ENCODE assay signal across 17 mouse cellular contexts in genomic region chr11:69375646-69376045, GRCm38 (mm10).
"Had no signal": no experiment of that assay in that cellular context is flagged by ENCODE, and none has a peak within 500 bp of the region (broad histone marks: within the 10 kb centered on the region; RNA-seq: fewer than 3 reads in every experiment).

No protein-coding gene starts in this region.

- DNase-seq: retina, postnatal 1 day; right cerebral cortex, adult 18-20 months; right cerebral cortex, postnatal 14 days; right cerebral cortex, postnatal 25 days; right cerebral cortex, postnatal 4 days; spleen, adult 18-20 months; thymus, adult 18-20 months; thymus, adult 2 months; thymus, postnatal 14 days; thymus, postnatal 25 days; thymus, postnatal 36 days; thymus, postnatal 4 days had no signal

- H3K27ac ChIP-seq: neural tube, embryonic 12.5 days; neural tube, embryonic 13.5 days; neural tube, embryonic 15.5 days; stomach, embryonic 15.5 days; stomach, postnatal 0 days had no signal

- H3K27me3 ChIP-seq: neural tube, embryonic 12.5 days; neural tube, embryonic 13.5 days; neural tube, embryonic 15.5 days; stomach, embryonic 15.5 days had no signal

- H3K9me3 ChIP-seq: neural tube, embryonic 12.5 days; neural tube, embryonic 13.5 days; neural tube, embryonic 15.5 days; stomach, embryonic 15.5 days had no signal

- H3K4me3 ChIP-seq: neural tube, embryonic 12.5 days; neural tube, embryonic 13.5 days; neural tube, embryonic 15.5 days; stomach, embryonic 15.5 days had no signal
